Mouse (Mus musculus): ENCODE measurements at regions not wholly inside any gene's neighbourhood (a gene's known extent, or its start where the extent isn't known, plus 50 kb on each side); places are given as distances from the start of the nearest gene placed in this dataset.

DNA sequence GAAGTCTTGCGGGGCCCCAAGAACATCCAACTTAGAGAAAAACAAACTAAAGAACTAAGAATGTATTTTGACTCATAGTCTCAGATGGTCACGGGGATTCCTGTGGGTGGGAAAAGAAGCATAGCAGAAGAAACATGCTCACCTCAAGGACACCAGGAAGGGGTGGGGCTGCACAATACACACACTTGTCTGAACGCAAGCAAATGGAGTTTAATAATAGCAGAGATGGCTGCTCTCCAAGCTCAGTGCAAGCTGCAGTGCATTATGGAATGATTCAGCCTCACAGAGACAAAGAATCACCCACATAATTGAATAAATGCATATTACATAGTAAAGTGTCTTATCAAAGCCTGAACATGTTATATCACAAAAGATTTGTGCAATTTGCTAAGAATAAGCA lies 96.2 kb downstream of the Zfp330 start:
- no peak for TF ChIP-seq CTCF (IDR thresholded peaks at IDR 0.05; ENCODE audit: low read depth, low read length)
- TF ChIP-seq TAL1 (conservative IDR thresholded peaks at IDR 0.05; ENCODE audit: low read depth, low read length) = no peak
- TF ChIP-seq GATA1 (IDR thresholded peaks at IDR 0.05; ENCODE audit: borderline replicate concordance, low read length) = no peak

Data from G1E (cell line).